Mouse (Mus musculus): ENCODE data around the gene Vamp9. TPM values are rescaled to one million over a fixed set of nuclear protein-coding genes. Genes with fewer than 3 reads are reported as not detected.

Gene Vamp9
- polyA plus RNA-seq, 1 experiment from 2014 or later = 0.15 TPM

- ATAC-seq (ENCODE audit: low FRiP score, low TSS enrichment) (no peak), DNase-seq (ENCODE audit: low spot score) (no peak)
- Histone ChIP-seq H3K36me3 (ENCODE audit: control insufficient read depth, insufficient read depth, low read length) (no peaks in the 10 kb centered on the region), H3K4me2 (replicated peaks; ENCODE audit: low read depth) (no peak overlapping the region), H3K27me3 (ENCODE audit: control insufficient read depth, insufficient read depth, low read length) (no peaks in the 10 kb centered on the region), H3K27ac (replicated peaks) (no peak overlapping the region), H3K9me3 (ENCODE audit: control insufficient read depth, low read length) (no peaks in the 10 kb centered on the region), H3K4me3 (ENCODE audit: low read depth, low read length) (no peak overlapping the region), H3K4me1 (replicated peaks; ENCODE audit: control insufficient read depth, insufficient read depth) (no peaks in the 10 kb centered on the region), H3K9ac (ENCODE audit: low read length) (no peak overlapping the region)
- 80% methylated on average over 1 of the region's 1 CpGs for WGBS
- TF ChIP-seq CTCF (IDR thresholded peaks at IDR 0.05; ENCODE audit: low read depth) (no peak), EP300 (optimal IDR thresholded peaks at IDR 0.05) (no peak)
Observed at GRCm38 (mm10) chr5:99865779-99866178, 40.3 kb upstream of the Vamp9 start.

- Histone ChIP-seq H3K9ac (ENCODE audit: low read length) (no peak overlapping the region), H3K4me3 (ENCODE audit: low read depth, low read length) (no peak overlapping the region), H3K27ac (replicated peaks) (no peak overlapping the region), H3K4me2 (replicated peaks; ENCODE audit: low read depth) (no peak overlapping the region), H3K36me3 (ENCODE audit: control insufficient read depth, insufficient read depth, low read length) (no peaks in the 10 kb centered on the region), H3K27me3 (ENCODE audit: control insufficient read depth, insufficient read depth, low read length) (no peaks in the 10 kb centered on the region), H3K4me1 (replicated peaks; ENCODE audit: control insufficient read depth, insufficient read depth) (no peaks in the 10 kb centered on the region), H3K9me3 (ENCODE audit: control insufficient read depth, low read length) (no peaks in the 10 kb centered on the region)
- TF ChIP-seq EP300 (optimal IDR thresholded peaks at IDR 0.05) (no peak), CTCF (IDR thresholded peaks at IDR 0.05; ENCODE audit: low read depth) (no peak)
- WGBS = 89% methylated on average over 17 of the region's 17 CpGs
- DNase-seq (ENCODE audit: low spot score) (no peak), ATAC-seq (ENCODE audit: low FRiP score, low TSS enrichment) (no peak)
Observed at GRCm38 (mm10) chr5:99868286-99868685, 37.8 kb upstream of the Vamp9 start.

GRCm38 (mm10) chr5:99868923-99869322 is 37.1 kb upstream of the Vamp9 start:
- H3K4me3 ChIP-seq (ENCODE audit: low read depth, low read length) = no peak overlapping the region
- DNase-seq (ENCODE audit: low spot score) (no peak), ATAC-seq (ENCODE audit: low FRiP score, low TSS enrichment) (no peak)
- H3K4me2 ChIP-seq (replicated peaks; ENCODE audit: low read depth) = no peak overlapping the region
- no peaks in the 10 kb centered on the region for H3K9me3 ChIP-seq (ENCODE audit: control insufficient read depth, low read length)
- H3K27ac ChIP-seq (replicated peaks) = no peak overlapping the region
- H3K9ac ChIP-seq (ENCODE audit: low read length) = no peak overlapping the region
- H3K36me3 ChIP-seq (ENCODE audit: control insufficient read depth, insufficient read depth, low read length) = no peaks in the 10 kb centered on the region
- H3K27me3 ChIP-seq (ENCODE audit: control insufficient read depth, insufficient read depth, low read length) = no peaks in the 10 kb centered on the region
- no peak for TF ChIP-seq CTCF (IDR thresholded peaks at IDR 0.05; ENCODE audit: low read depth)
- no peak for TF ChIP-seq EP300 (optimal IDR thresholded peaks at IDR 0.05)
- no peaks in the 10 kb centered on the region for H3K4me1 ChIP-seq (replicated peaks; ENCODE audit: control insufficient read depth, insufficient read depth)
- 84% methylated on average over 9 of the region's 9 CpGs for WGBS

- no peaks in the 10 kb centered on the region for H3K4me1 ChIP-seq (replicated peaks; ENCODE audit: control insufficient read depth, insufficient read depth)
- no peak overlapping the region for H3K4me2 ChIP-seq (replicated peaks; ENCODE audit: low read depth)
- H3K36me3 ChIP-seq (ENCODE audit: control insufficient read depth, insufficient read depth, low read length) = no peaks in the 10 kb centered on the region
- 57% methylated on average over 9 of the region's 9 CpGs for WGBS
- H3K9ac ChIP-seq (ENCODE audit: low read length) = no peak overlapping the region
- TF ChIP-seq EP300 (optimal IDR thresholded peaks at IDR 0.05) (no peak), CTCF (IDR thresholded peaks at IDR 0.05; ENCODE audit: low read depth) (no peak)
- H3K4me3 ChIP-seq (ENCODE audit: low read depth, low read length) = no peak overlapping the region
- no peaks in the 10 kb centered on the region for H3K27me3 ChIP-seq (ENCODE audit: control insufficient read depth, insufficient read depth, low read length)
- DNase-seq (ENCODE audit: low spot score) (no peak), ATAC-seq (ENCODE audit: low FRiP score, low TSS enrichment) (no peak)
- no peak overlapping the region for H3K27ac ChIP-seq (replicated peaks)
- H3K9me3 ChIP-seq (ENCODE audit: control insufficient read depth, low read length) = no peaks in the 10 kb centered on the region
Observed at GRCm38 (mm10) chr5:99877565-99877964, 28.5 kb upstream of the Vamp9 start.

GRCm38 (mm10) chr5:99882441-99882840 is 23.6 kb upstream of the Vamp9 start:
- no peaks in the 10 kb centered on the region for H3K27me3 ChIP-seq (ENCODE audit: control insufficient read depth, insufficient read depth, low read length)
- no peaks in the 10 kb centered on the region for H3K36me3 ChIP-seq (ENCODE audit: control insufficient read depth, insufficient read depth, low read length)
- WGBS = 89% methylated on average over 3 of the region's 3 CpGs
- no peak for TF ChIP-seq EP300 (optimal IDR thresholded peaks at IDR 0.05)
- TF ChIP-seq CTCF (IDR thresholded peaks at IDR 0.05; ENCODE audit: low read depth) = no peak
- no peaks in the 10 kb centered on the region for H3K4me1 ChIP-seq (replicated peaks; ENCODE audit: control insufficient read depth, insufficient read depth)
- H3K9me3 ChIP-seq (ENCODE audit: control insufficient read depth, low read length) = no peaks in the 10 kb centered on the region
- ATAC-seq (ENCODE audit: low FRiP score, low TSS enrichment) (no peak), DNase-seq (ENCODE audit: low spot score) (no peak)
- no peak overlapping the region for H3K4me2 ChIP-seq (replicated peaks; ENCODE audit: low read depth)
- no peak overlapping the region for H3K4me3 ChIP-seq (ENCODE audit: low read depth, low read length)
- no peak overlapping the region for H3K27ac ChIP-seq (replicated peaks)
- no peak overlapping the region for H3K9ac ChIP-seq (ENCODE audit: low read length)

- Histone ChIP-seq H3K36me3 (ENCODE audit: control insufficient read depth, insufficient read depth, low read length) (no peaks in the 10 kb centered on the region), H3K4me2 (replicated peaks; ENCODE audit: low read depth) (no peak overlapping the region), H3K4me3 (ENCODE audit: low read depth, low read length) (no peak overlapping the region), H3K9me3 (ENCODE audit: control insufficient read depth, low read length) (no peaks in the 10 kb centered on the region), H3K27ac (replicated peaks) (no peak overlapping the region), H3K27me3 (ENCODE audit: control insufficient read depth, insufficient read depth, low read length) (no peaks in the 10 kb centered on the region), H3K9ac (ENCODE audit: low read length) (no peak overlapping the region), H3K4me1 (replicated peaks; ENCODE audit: control insufficient read depth, insufficient read depth) (no peaks in the 10 kb centered on the region)
- no peak for TF ChIP-seq EP300 (optimal IDR thresholded peaks at IDR 0.05)
- TF ChIP-seq CTCF (IDR thresholded peaks at IDR 0.05; ENCODE audit: low read depth) = no peak
- ATAC-seq (ENCODE audit: low FRiP score, low TSS enrichment) = no peak
- no peak for DNase-seq (ENCODE audit: low spot score)
- 91% methylated on average over 4 of the region's 4 CpGs for WGBS
Observed at GRCm38 (mm10) chr5:99884035-99884434, 22.0 kb upstream of the Vamp9 start.

Data from stomach, postnatal 0 days (tissue).